Mouse (Mus musculus): ENCODE results near the gene Olfr667.
"Not testable (repeated sequence)": the region's sequence is repeated elsewhere in the genome, so short reads cannot be mapped to it uniquely, and the experiment has no call there.

Gene Olfr667

GRCm38 (mm10) chr7:104921382-104921781 lies at the start of gene Olfr667:
Olfr667 (minus strand) TSS chr7:104921482.
- no peak for DNase-seq (ENCODE audit: low read depth)

GRCm38 (mm10) chr7:104962520-104962919 lies 41.2 kb upstream of the Olfr667 start, which contains the start of gene Olfr670:
Olfr670 (minus strand) TSS chr7:104962620.
- DNase-seq (ENCODE audit: low read depth): no peak

GRCm38 (mm10) chr7:104950234-104950633 lies 29.0 kb upstream of the Olfr667 start:
- DNase-seq (ENCODE audit: low read depth): not testable (repeated sequence)

- DNase-seq (ENCODE audit: low read depth): no peak
Measured at GRCm38 (mm10) chr7:104933940-104934339, 12.7 kb upstream of the Olfr667 start, which contains the start of gene Olfr669. Olfr669 (plus strand) TSS chr7:104934240.

GRCm38 (mm10) chr7:104927957-104928356 lies 6.7 kb upstream of the Olfr667 start, which contains the start of gene Olfr668:
Olfr668 (minus strand) TSS chr7:104928057.
- no peak for DNase-seq (ENCODE audit: low read depth)

- no peak for DNase-seq (ENCODE audit: low read depth)
Measured at GRCm38 (mm10) chr7:104895852-104896251, 25.4 kb downstream of the Olfr667 start, which contains the start of gene Olfr666. Olfr666 (minus strand) TSS chr7:104895952.

GRCm38 (mm10) chr7:104877731-104878130 lies 43.6 kb downstream of the Olfr667 start, which contains the start of gene Olfr665:
Olfr665 (plus strand) TSS chr7:104878031.
- DNase-seq (ENCODE audit: low read depth): no peak
